ENCODE assay signal across 11 mouse cellular contexts in the genomic region with DNA sequence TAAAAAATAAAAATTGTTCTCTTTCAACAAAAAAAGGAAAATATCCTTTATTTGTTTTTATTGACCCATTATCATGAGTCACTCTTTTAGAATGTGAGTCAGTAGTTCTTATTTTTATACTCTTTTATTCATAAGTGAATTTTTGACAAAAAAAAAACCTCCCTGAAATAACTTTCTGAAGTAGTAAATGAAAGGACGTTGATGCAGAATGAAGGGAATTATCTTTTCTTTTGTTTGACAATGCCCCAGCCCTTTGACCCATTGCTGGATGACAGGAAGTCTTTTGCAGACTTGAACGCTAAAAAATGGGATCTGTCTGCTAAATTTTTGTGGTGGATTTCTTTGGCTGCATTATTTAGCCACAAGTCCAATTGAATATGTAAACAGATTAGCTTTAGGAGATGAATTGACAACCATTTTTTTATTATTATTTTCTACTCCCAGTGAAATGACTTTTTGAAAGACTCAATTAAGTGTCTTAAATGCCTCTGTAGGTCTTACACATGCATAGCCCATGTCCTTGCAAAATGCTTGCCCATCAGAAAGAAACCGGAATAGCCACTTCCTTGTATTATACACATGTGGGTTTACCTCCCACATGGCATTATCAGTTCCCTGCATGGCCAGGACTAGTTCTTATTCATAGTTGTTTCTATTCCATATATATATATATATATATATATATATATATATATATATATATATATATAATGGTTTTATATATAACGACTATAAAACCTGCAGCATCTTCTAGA. TPM values are rescaled to one million over a fixed set of nuclear protein-coding genes. Genes with fewer than 3 reads are reported as not detected.
DNase-seq lines count a peak whose midpoint lies in the region; ATAC-seq and TF ChIP-seq lines count a peak whose summit lies in the region.
"Had no signal": no experiment of that assay in that cellular context is flagged by ENCODE, and none has a peak within 500 bp of the region (broad histone marks: within the 10 kb centered on the region; RNA-seq: fewer than 3 reads in every experiment).

No protein-coding gene starts in this region.

- no peak for TF ChIP-seq EP300 in stomach, postnatal 0 days (optimal IDR thresholded peaks at IDR 0.05)

- no peaks in the 10 kb centered on the region for H3K36me3 ChIP-seq in intestine, embryonic 16.5 days (ENCODE audit: control insufficient read depth, insufficient read depth, low read length)
- no peaks in the 10 kb centered on the region for H3K36me3 ChIP-seq in intestine, postnatal 0 days (ENCODE audit: control insufficient read depth, insufficient read depth)
- no peaks in the 10 kb centered on the region for H3K36me3 ChIP-seq in neural tube, embryonic 13.5 days
- H3K36me3 ChIP-seq in stomach, postnatal 0 days (ENCODE audit: control insufficient read depth, insufficient read depth, low read length), result no peaks in the 10 kb centered on the region
- H3K36me3 ChIP-seq: hindbrain, embryonic 15.5 days had no signal

- TF ChIP-seq CTCF in gastrocnemius, adult 2 months (IDR thresholded peaks at IDR 0.05), result no peak
- TF ChIP-seq CTCF in intestine, postnatal 0 days (IDR thresholded peaks at IDR 0.05; ENCODE audit: low read depth), result no peak
- no peak for TF ChIP-seq CTCF in stomach, postnatal 0 days (IDR thresholded peaks at IDR 0.05; ENCODE audit: low read depth)

- intact Hi-C loops in gastrocnemius, adult 2 months (cut with DNase I), result no loop called here

- 38% methylated on average over 4 of the region's 4 CpGs for WGBS in intestine, embryonic 16.5 days
- 43% methylated on average over 4 of the region's 4 CpGs for WGBS in intestine, postnatal 0 days
- 52% methylated on average over 4 of the region's 4 CpGs for WGBS in neural tube, embryonic 13.5 days
- 36% methylated on average over 4 of the region's 4 CpGs for WGBS in stomach, postnatal 0 days

- H3K4me2 ChIP-seq in intestine, embryonic 16.5 days (ENCODE audit: low read depth, low read length), result peak overlapping the region; percentile 47; the same call in 1 of the 2 replicates
- H3K4me2 ChIP-seq in intestine, postnatal 0 days (replicated peaks; ENCODE audit: low read depth), result no peak overlapping the region
- peak overlapping the region; percentile 47; the same call in 1 of the 2 replicates for H3K4me2 ChIP-seq in neural tube, embryonic 13.5 days
- no peak overlapping the region for H3K4me2 ChIP-seq in stomach, postnatal 0 days (replicated peaks; ENCODE audit: low read depth)

- no peak overlapping the region for H3K27ac ChIP-seq in gastrocnemius, adult 2 months
- no peak overlapping the region for H3K27ac ChIP-seq in intestine, embryonic 16.5 days (ENCODE audit: low read length)
- no peak overlapping the region for H3K27ac ChIP-seq in intestine, postnatal 0 days (ENCODE audit: low read depth, low read length)
- no peak overlapping the region for H3K27ac ChIP-seq in neural tube, embryonic 13.5 days (replicated peaks)
- no peak overlapping the region for H3K27ac ChIP-seq in stomach, postnatal 0 days (replicated peaks)
- H3K27ac ChIP-seq: left cerebral cortex, adult 2 months had no signal

- no peak for ATAC-seq in intestine, embryonic 16.5 days
- ATAC-seq in intestine, postnatal 0 days, result no peak
- no peak for ATAC-seq in neural tube, embryonic 13.5 days (ENCODE audit: low read depth)
- no peak for ATAC-seq in stomach, postnatal 0 days (ENCODE audit: low FRiP score, low TSS enrichment)

- no peak for DNase-seq in gastrocnemius, adult 2 months
- DNase-seq in gastrocnemius, postnatal 4 days (ENCODE audit: low spot score in 2 of 2), result no peak
- DNase-seq in neural tube, embryonic 10.5 days (ENCODE audit: extremely low spot score, low spot score), result no peak
- DNase-seq in stomach, postnatal 0 days (ENCODE audit: low spot score), result no peak
- no peak for DNase-seq in adrenal gland, postnatal 10 days
- DNase-seq: cerebellum, adult 11-12 months had no signal

- H3K9me3 ChIP-seq in intestine, embryonic 16.5 days (ENCODE audit: control insufficient read depth, low read length), result no peaks in the 10 kb centered on the region
- H3K9me3 ChIP-seq in intestine, postnatal 0 days (ENCODE audit: control insufficient read depth), result no peaks in the 10 kb centered on the region
- H3K9me3 ChIP-seq in neural tube, embryonic 13.5 days, result no peaks in the 10 kb centered on the region
- no peaks in the 10 kb centered on the region for H3K9me3 ChIP-seq in stomach, postnatal 0 days (ENCODE audit: control insufficient read depth, low read length)
- H3K9me3 ChIP-seq: hindbrain, embryonic 15.5 days had no signal

- peak overlapping the region; percentile 65 for H3K4me3 ChIP-seq in gastrocnemius, adult 2 months
- H3K4me3 ChIP-seq in intestine, embryonic 16.5 days (ENCODE audit: low read length), result no peak overlapping the region
- H3K4me3 ChIP-seq in intestine, postnatal 0 days (ENCODE audit: low read depth, low read length), result no peak overlapping the region
- no peak overlapping the region for H3K4me3 ChIP-seq in neural tube, embryonic 13.5 days
- peak overlapping the region; percentile 37; the same call in 1 of the 2 replicates for H3K4me3 ChIP-seq in stomach, postnatal 0 days (ENCODE audit: low read depth, low read length)

- no peaks in the 10 kb centered on the region for H3K27me3 ChIP-seq in intestine, embryonic 16.5 days (replicated peaks; ENCODE audit: control insufficient read depth, insufficient read depth, low read length)
- H3K27me3 ChIP-seq in intestine, postnatal 0 days (replicated peaks; ENCODE audit: control insufficient read depth, insufficient read depth, low read length), result no peaks in the 10 kb centered on the region
- no peaks in the 10 kb centered on the region for H3K27me3 ChIP-seq in neural tube, embryonic 13.5 days
- no peaks in the 10 kb centered on the region for H3K27me3 ChIP-seq in stomach, postnatal 0 days (ENCODE audit: control insufficient read depth, insufficient read depth, low read length)
- H3K27me3 ChIP-seq: hindbrain, embryonic 15.5 days had no signal

- H3K4me1 ChIP-seq in intestine, embryonic 16.5 days (ENCODE audit: control insufficient read depth, insufficient read depth, low read length), result no peaks in the 10 kb centered on the region
- no peaks in the 10 kb centered on the region for H3K4me1 ChIP-seq in intestine, postnatal 0 days (replicated peaks; ENCODE audit: control insufficient read depth, insufficient read depth, low read length)
- peaks cover 22% of the 10 kb centered on the region for H3K4me1 ChIP-seq in neural tube, embryonic 13.5 days (replicated peaks)
- no peaks in the 10 kb centered on the region for H3K4me1 ChIP-seq in stomach, postnatal 0 days (replicated peaks; ENCODE audit: control insufficient read depth, insufficient read depth)

- no peak overlapping the region for H3K9ac ChIP-seq in intestine, embryonic 16.5 days (ENCODE audit: low read depth, low read length)
- no peak overlapping the region for H3K9ac ChIP-seq in intestine, postnatal 0 days (ENCODE audit: low read depth, low read length)
- H3K9ac ChIP-seq in neural tube, embryonic 13.5 days, result no peak overlapping the region
- no peak overlapping the region for H3K9ac ChIP-seq in stomach, postnatal 0 days (ENCODE audit: low read length)
- H3K9ac ChIP-seq: hindbrain, embryonic 15.5 days had no signal

RNA-seq across cellular contexts. Expression of gene Vcam1, which starts 0.5 kb away (rescaled TPM):
- total RNA-seq in gastrocnemius, adult 2 months (2021), result 1 to 10 TPM; 2.2 to 2.8 TPM
- total RNA-seq in gastrocnemius, postnatal 4 days (2021), result 10 to 100 TPM; 20.4 to 21.9 TPM
- polyA plus RNA-seq in intestine, embryonic 16.5 days (2015; fragmentation: Nextera tagmentation; extraction: Ambion mirVana), result 17.9 and 19.3 TPM in 2 replicates
- 6.4 and 7.2 TPM in 2 replicates for polyA plus RNA-seq in intestine, postnatal 0 days (2015; fragmentation: Nextera tagmentation; extraction: Ambion mirVana)
- polyA plus RNA-seq in neural tube, embryonic 13.5 days (2015; fragmentation: Nextera tagmentation; extraction: Ambion mirVana), result 27.9 and 37.4 TPM in 2 replicates
- 16.3 and 17.3 TPM in 2 replicates for polyA plus RNA-seq in stomach, postnatal 0 days (2015; fragmentation: Nextera tagmentation; extraction: Ambion mirVana)
- 10 to 100 TPM; 26.4 to 33.8 TPM for total RNA-seq in adrenal gland, postnatal 10 days (2021)

Comparison
In these comparisons a context has a peak if more than half of its experiments do, and no peak if none do; other contexts are left out.
1. H3K4me2 ChIP-seq: peak in intestine, embryonic 16.5 days (single experiment) and neural tube, embryonic 13.5 days (single experiment); none in intestine, postnatal 0 days (single experiment) and stomach, postnatal 0 days (single experiment).
2. H3K4me3 ChIP-seq: peak in gastrocnemius, adult 2 months (single experiment) and stomach, postnatal 0 days (single experiment); none in intestine, embryonic 16.5 days (single experiment), intestine, postnatal 0 days (single experiment) and neural tube, embryonic 13.5 days (single experiment).